Mouse (Mus musculus) lung, adult 18-20 months (tissue): ENCODE results near the gene Tmem143.
"Not testable (repeated sequence)": the region's sequence is repeated elsewhere in the genome, so short reads cannot be mapped to it uniquely, and the experiment has no call there.

ENCODE experiments used
- DNase-seq, 2 experiments: peaks; one replicate each; pipeline ENCODE4 v3.0.0; 2022; ENCODE audit warnings: mixed read lengths in 2 of 2

The Tmem143 gene

DNA sequence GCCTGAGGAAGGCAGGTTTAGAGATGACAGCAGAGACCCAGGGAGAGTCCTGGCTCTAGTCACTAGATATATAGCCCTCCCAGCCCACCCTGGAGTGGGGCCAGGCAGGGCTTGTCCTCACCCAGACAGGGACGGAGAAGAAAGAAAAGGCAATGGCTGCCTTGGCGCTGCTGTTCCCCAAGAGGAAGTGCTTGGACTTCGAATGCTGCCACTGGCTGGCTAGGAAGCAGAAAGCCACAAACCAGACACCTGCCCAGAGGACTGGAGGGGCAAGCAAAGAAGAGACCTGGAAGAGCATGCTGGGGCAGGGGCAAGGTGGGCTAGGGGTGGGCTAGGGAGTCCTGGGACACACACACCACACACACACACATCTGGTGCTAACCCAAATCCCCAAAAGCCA lies 9.5 kb upstream of the Tmem143 start:
- DNase-seq = no peak

DNA sequence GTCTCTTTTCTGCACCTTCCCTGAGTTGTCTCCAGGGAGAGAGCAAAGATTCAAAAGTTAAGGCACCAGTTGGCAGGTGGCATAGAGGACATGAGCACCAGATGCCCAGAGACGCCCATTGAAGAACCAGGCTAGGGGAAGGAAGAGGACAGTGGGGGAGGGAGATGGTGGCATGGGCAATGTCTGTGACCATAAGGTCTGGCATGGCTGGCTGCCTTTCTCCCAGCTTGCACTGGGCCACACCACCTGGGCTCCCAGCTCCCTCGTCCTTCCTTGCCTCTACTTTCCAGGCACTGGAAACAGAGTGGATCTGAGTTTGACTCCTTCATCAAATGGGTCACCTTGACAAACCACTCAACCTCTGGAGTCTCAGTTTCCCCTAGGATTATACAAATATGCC lies 4.1 kb upstream of the Tmem143 start:
- no peak for DNase-seq

DNA sequence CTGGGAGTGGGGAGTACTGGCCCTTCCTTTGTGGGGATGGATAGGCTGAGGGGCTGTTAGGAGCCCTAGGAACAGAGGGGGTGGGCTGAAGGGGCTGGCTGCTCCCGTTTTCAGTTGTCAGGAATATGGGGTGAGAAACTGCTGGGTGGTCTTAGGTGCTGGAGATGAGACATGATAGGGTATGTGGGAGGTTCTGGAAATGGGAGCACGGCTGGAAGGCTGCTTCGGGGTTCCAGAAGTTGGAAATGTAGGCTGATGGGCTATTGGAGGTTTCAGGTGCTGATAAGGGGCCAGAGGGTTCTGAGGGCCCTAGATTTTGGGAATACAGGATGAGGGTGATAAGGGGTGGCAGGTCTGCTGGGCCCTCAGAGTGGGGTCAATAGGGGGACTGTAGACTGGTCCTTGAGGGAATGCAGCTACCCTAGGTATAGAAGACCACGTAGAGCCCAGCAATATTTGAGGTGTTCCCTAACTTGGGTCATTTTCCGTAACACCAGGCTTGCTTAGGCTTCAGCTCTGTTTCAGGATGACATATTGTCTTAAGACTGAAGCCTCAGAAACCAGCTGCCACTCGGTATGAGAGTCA lies 717 bp upstream of the Tmem143 start:
- DNase-seq = no peak

DNA sequence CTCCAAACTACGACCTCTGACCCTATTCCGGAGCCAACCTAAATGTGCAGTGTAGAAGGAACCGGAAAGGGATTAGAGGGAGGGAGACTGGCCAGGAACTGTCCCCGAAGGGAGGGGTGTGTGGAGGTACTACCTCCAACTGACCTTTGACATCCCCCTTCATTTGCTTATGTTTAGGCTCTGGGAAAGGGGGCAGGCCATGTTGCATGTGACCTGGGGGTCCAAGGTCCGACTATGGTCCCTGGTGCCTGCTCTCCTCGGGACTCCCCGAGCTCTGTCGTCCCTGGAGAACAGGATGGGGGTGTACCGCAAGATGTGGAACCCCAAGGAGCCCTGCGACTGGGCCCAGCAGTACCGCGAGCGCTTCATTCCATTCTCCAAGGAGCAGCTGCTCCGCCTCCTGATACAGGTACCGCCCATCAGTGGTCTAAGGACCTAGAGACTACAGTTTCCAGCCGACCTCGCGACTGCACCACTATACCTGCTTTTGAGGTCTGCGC lies 567 bp downstream of the Tmem143 start:
- DNase-seq = peak; percentile 70 to 75

DNA sequence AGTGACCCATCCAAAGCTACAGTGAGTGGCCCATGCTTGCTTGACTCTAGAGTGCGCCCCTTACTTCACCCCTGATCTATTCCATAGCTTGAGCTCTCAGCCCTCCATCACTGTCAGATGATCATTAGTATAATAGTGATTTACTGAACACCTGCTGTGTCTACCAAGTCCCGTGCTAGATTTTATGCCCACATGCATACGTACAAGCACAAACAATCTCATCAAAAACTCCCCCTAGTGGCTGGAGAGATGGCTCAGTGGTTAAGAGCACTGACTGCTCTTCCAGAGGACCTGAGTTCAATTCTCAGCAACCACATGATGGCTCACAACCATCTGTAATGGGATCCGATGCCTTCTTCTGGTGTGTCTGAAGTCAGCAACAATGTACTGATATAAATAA lies 1.4 kb downstream of the Tmem143 start:
- DNase-seq = not testable (repeated sequence)

DNA sequence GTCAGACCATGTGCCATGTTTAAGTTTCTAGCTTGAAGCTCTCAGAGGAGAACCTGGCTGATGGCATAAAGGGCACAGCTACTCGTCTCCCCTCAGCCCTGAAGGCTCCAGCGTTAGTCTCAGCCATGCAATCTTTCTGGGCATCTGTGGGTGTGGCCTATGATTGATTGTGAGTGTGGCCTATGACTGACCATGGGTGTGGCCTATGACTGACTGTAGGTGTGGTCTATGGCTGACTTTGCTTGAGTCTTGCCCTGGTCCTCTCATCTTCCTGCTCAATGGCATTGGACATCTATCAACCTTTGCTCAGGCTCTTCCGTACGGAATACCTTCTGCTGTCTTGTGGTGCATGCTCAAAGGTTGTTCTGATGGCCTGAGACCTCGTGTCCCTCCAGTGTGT lies 4.8 kb downstream of the Tmem143 start:
- peak in 1 of 2 experiments; percentile 23 for DNase-seq

DNA sequence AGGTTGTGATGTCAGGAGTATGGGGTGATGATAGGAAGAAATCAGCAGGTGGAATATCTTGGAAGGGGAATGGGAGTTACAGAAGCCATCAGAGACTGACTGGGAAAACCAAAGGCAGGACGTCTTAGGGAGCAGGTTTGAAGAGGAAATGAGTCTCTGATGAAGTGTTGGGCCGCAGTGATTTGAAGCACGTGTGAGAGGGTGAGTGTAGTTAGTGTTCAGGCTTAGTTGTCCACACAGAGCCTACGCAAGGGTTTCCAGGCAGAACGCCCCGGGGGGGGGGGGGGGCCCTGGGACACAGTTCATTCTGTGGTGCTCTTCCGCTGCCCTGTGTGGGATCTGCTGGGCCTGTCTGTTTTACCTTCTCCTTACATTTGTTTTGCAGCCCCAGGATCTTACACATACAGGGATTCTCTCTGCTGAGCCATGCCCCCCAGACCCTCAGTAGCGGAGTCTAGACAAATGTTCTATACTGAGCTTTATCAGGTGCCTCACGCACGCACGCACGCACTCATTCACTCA lies 5.8 kb downstream of the Tmem143 start:
- no peak for DNase-seq

DNA sequence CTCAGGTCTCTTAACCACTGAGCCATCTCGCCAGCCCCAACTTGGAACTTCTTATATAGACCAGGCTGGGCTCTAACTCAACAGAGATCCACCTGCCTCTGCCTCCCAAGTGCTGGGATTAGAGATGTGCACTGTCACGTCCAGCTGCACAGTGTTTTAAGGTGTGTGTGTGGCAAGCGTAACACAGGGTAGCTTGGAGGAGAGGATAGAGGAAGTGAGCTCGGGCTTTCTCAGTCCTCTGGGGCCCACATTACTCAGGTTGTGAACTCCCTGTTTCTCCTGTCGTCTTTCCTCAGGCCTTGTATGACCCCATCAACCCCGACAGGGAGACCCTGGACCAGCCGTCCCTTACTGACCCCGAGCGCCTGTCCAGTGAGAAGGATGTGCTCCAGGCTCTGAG lies 9.9 kb downstream of the Tmem143 start:
- DNase-seq = no peak

DNA sequence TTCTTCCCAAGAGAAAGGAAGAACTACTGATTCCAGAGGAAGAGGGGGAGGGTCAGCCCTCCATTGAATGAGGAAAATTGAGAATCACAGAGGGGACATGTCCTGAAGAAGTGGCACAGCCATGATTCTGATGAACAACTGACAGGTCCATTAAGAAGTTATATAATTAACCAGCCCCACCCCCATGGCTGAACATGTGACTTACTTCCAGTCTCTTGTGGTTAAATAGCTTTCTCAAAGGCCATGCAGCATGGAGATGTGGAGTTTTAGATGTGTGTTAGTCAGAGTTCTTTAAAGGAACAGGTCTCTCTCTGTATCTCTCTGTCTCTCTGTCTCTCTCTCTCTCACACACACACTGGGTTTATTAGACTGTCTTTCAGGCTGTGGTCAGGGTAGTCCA lies 11.6 kb downstream of the Tmem143 start:
- no peak for DNase-seq

DNA sequence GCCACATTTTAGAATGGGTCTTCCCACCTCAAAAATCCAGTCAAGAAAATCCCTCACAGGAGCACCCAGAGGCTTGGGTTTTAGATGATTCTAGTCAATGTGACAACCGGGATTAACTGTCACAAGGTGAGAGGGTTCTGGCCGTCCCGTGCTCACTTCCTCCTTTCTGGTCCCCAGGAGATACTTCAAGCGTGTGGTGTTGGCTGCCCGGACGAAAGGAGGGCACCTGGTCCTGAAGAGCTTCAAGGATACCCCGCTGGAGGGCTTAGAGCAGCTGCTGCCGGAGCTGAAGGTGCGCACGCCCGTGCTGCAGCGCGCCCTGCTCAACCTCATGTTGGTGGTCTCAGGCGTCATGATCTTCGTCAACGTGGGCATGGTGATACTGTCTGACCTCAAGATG lies 12.4 kb downstream of the Tmem143 start:
- no peak for DNase-seq

DNA sequence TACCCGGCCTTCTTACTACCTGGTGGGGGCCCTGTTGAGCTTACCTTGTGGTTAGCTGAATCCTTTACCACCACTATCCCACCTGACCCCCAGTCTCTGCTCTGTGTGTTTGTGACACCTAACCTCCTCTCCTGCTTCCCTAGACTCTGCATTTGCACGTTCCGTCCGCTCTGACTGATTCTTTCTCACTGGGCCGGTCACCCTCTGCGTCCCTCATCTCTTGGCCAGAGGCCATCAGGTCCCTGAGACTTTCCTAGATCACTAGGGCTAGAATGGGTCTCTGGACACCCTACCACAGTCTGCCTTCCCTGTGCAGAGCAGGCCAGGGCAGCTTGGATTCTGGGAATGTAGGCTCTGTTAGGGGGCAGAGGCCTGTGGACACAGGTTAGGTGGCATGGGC lies 17.3 kb downstream of the Tmem143 start:
- DNase-seq = no peak

DNA sequence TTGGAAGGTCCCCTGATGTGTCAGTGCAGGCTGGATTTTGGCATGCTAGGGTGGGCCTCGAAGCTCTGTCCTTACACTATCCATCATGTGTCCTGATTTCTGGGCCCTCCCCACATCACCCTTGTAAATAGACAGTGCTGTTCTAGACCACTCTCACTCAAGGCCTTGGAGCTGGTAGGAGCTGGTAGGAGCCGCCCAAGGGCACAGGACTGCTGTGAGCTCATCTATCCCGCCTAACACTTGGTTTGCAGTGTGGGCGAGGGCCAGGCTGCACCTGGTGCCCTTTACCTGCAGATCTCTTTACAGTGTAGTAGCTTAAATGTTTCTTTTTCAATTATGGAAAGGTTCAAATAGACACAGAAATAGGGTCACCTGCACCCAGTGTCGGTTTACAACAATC lies 18.3 kb downstream of the Tmem143 start:
- DNase-seq = no peak

DNA sequence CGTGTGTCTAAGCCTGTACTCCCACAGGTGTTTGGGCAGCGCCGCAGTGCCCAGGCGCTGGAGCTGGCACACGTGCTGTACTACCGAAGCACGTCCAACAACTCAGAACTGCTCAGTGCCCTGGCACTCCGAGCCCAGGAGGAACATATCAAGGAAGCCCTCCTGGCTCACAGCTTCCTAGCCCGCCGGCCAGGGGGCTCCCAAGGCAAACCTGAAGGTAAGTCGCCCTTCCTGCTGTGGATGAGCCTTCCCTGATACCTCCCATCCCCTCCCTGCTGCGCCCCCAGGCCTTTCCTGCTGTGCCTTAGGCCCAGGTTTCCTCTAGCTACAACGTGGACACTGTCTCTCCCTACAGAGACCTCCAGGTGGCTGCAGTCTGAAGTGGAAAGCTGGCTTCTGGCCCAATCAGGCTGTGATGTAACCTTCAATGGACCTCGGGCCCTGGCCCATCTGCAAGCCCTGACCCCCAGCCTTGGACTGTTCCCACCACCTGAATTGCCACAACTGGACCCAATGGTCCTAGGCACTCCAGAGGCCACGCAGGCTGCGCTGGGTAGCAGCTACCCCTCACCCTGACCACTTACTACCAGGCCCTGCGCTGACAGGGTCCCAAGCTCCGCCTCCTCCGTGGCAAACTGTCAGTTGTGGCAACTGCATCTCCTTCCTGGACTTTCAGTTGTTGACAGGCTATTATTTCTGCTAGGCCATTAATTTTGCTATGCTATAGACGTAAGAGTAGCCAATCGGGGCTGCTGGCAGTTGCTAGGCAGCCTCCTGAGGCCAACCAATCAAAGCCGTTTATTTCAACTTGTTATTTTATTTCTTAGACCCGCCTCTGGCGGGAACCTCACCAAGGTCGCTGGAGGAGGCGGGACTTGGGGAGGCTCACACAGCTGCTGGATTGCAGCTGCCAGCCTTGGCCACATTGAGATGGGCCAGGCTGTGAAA lies 19.6 kb downstream of the Tmem143 start:
- peak; percentile 79 to 82 for DNase-seq

DNA sequence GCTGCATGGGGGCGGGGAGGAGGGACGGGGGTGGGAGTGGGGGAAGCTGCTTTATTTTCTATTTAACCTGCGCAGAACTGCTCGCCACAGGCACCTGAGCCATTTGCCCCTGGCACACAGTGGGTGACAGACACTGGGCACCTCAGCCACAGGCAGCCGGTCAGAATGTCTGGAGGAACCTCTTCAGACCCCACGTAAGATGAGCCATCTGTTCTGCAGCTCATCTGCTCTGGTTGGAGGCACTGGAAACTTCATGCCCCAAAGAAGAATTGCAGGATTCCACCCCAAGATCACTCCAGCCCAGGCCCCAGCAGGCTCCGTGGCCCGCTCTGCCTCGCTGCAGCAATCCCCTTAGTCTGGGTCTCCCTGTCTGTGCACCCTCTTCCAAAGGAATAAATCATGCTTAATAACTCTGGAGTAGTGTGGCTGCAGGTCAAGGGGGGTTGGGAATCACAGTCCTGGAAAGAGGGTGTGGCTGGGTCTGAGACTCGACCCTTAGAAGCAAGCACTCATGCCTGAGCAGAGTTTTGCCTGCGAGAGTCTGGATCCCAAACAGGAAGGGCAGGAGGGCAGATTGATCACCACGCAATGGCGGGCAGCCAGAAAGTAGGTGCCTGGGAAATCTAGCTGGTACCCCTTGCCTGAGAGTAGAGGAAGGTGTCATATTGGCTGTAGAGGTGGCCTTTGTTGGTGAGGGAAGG lies 20.4 kb downstream of the Tmem143 start:
- DNase-seq = no peak

DNA sequence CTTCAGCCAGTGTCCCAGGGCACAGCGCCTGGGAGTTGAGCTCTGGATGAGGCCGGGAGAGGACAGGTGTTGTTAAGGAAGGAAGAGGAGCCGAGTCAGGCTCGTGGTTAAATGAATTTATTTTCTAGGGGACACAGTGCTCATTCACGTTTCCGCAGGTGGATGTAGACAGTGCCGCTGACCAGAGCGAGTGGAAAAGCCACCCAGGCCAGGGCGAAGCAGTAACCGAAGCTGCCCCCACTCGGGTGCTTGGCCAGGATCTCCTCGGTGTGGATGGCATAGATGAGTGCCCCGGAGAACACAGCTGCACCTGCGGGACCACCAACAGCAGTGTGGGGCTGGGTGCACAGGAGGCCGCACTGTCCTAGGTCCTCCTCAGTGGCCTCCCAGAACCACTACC lies 21.2 kb downstream of the Tmem143 start:
- DNase-seq = no peak

DNA sequence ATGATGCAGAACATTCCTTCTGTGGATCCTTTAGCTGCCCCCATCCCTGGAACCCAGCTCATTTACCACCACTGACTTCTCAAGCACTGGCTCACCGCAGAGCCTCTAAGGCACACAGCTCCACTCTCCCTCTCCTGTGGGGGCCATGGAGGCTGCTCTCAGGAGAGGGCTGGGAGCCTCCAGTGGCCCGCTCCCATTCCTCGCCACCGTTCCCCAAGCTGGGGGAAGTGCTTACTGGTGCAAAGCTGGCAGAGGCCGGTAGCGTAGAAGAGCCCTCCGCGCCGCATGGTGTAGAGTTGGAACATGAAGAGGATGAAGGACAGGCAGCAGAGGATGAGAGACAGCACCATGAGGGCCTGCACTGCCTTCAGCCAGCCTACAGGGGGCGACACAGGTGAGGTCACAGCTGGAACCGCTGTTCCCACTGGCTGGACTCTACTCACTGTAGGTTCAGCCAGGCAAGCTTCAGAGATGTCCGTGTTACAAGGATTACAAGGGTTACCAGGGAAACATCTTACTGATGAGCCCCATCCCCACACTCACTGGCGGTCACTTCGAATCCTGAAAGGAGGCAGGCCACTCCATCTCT lies 22.4 kb downstream of the Tmem143 start:
- DNase-seq = no peak

DNA sequence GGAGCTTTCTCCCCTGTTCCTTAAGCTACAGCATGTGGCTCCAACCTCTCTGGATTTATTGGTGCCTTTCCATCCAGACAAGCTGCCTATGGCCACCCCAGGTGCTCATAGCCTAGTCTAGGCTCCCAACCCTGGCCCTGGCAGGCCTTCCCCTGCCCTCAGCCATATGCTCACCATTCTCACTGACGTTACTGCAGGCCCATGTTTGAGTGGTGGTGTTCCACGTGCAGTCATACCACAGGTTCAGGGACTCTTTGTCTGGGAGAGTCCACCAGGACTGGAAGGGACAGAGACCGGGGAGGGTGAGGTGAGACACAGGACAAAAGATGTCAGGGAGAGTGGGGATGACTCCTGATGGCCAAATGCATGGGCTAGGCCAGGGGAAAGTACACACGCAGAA lies 23.0 kb downstream of the Tmem143 start:
- DNase-seq = no peak

DNA sequence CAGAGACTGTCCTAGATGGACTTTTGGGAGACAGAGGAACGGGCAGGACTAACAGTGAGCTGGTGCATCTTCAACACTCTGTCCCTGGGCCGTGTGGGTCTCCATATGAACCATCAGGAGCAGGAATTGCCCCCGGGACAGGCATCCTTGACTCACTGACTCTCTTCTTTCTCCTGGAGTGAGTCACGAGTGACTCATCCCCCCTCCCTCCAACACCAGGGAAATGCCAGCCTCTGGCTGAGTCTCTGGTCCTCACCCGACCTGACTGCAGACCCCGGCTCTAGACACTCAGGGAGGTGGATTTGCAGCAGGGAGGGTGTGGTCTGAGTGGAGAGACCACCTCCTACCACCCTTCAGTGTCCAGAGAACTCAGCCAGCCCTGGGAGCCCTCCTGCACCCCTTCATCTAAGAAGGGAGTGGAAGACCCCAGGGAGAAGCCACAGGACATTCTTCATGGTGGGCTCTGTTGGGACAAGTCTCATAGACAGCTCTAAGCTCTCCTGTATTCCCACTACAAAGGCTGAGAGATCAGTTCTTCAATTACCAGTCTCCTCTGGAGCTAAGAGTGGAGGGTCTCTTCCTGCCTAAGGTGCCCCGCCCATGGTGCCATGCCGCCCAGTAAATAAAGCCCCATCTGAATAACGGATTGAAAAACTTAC lies 24.0 kb downstream of the Tmem143 start:
- peak; percentile 43 to 48 for DNase-seq

DNA sequence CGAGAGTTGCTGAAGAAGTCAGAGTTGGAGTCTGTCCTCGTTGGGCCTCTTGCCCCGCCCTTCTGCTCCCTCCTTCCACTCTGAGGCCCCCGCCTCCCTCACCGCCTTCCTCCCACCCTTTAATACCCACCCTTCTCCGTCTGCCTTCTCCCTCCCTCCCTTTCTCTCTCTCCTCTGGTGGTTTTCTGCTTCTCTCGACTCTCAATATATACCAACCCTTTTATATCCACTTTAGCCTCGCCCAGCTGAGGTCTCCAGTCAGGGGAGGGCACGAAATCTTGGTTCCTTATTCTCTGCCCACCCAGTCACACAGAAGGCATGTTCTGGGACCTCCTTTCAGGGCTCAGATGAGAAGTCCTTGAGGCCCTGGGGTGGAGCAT lies 24.5 kb downstream of the Tmem143 start, which contains the start of gene Emp3:
Emp3 (minus strand) TSS at position 163 of the 380 bp plus-strand sequence.
- peak; percentile 54 to 64 for DNase-seq

DNA sequence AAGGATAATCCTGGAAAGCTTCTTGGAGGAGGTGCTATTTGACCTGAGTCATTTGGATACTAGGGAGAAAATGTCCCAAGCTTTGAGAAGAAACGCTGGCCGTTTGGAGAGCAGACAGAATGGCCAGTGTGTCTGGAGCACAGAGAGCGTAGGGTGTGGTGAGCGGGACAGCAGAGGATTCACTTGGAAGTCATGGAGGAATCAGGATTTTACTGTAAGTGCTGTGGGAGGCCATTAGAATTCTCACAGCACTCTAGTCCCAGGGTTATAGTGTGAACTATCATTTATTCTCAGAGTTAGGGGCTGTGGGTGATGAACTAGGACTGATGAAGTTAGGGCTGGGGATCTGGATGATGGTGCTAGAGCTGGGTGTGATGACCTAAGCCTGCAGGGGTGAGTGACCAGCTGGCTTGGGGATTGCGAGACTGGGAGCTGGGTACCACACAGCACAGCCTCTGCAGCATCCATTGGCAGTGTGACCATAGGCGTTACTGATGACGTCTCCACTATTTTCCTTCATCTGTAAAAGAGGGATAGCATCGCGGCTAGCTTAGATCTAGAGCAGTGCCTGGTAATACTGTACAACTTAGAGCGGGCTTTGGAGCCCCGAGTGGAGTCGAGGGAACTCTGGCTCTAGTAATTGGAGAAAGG lies 25.3 kb downstream of the Tmem143 start:
- no peak for DNase-seq

DNA sequence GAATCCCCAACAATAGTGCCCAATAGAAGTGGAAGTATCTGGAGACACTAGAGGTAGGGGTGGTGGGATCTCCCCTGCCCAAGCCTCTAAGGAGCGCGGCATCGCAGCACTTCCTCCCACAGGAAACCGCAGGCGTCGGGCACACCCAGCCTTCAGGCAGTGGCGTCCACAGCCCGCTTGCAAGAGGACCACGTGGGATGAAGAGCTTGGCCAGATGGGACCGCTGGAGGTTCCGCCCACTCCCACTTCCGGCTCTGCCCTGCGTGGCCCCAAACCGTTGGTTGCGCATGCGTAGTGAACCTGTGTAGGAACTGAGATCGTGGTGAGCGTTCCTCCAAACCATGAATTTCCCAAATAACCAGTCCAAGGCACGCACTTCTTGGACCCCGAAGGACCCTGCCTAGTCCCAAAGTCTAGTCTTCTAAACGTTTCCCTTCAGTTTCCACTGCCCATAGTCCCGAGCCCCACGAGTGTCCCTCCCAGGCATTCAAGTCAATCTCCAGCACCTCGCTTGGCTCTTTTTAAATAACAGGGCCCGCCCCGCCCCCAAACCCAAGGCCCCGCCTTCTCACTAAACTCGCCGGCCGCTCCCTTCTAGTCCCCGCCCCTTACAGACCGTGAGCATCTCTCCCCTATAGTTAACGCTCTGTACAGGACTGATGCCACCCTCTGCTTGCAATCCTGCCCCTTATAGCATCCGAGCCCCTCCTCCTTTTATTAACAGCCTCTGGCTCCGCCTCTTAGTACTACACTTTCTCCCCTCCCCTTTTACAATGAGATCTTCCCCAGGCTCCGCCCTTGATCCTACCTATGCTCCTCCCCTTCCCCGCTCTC lies 26.4 kb downstream of the Tmem143 start:
- peak; percentile 97 for DNase-seq
